Mouse (Mus musculus): ENCODE results near the gene Kcnk3.

The Kcnk3 gene

DNA sequence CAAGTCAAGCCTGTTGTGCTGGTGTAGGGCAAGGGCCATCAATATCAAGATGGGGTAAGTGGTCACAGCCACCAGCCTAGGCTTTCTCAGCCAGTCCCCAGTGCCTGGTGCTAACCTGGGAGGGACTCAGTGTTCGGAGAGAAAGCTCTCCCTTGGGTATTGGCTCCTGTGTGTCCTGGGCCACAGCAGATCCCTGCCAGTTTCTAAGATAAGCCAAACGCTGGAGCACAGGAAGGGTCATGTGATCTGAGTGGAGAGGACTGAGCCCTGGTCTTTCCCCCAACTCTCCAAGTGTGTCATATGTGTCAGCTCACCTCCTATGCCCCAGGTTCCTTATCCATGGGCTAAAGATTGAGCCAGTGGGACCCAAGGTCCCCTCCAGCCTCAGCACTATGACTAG, 869 bp upstream of the Kcnk3 start:
- in situ Hi-C loops (cut with MboI; ENCODE audit: unreplicated experiment in 2 of 2): no loop called here

DNA sequence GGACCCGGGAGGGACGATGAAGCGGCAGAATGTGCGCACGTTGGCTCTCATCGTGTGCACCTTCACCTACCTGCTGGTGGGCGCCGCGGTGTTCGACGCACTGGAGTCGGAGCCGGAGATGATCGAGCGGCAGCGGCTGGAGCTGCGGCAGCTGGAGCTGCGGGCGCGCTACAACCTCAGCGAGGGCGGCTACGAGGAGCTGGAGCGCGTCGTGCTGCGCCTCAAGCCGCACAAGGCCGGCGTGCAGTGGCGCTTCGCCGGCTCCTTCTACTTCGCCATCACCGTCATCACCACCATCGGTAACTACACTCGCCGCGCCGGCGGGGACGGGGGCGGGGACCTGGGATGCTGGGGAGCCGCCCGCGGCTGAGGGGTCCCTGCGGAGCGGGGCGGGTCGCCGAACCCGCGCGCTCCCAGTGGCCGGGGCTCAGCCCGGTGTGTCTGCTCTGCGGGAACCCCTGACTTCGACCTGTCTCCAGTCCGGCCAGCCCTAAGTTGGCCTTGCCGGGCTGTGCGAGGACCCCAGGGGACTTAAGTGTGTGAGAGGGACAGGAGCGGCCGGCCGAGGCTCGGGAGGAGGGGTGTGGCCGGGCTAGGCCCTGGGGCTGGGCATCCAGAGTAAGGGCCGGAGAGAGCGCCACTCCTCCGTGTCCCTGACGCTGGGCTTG, 465 bp downstream of the Kcnk3 start:
- in situ Hi-C loops (cut with MboI; ENCODE audit: unreplicated experiment in 2 of 2): no loop called here

DNA sequence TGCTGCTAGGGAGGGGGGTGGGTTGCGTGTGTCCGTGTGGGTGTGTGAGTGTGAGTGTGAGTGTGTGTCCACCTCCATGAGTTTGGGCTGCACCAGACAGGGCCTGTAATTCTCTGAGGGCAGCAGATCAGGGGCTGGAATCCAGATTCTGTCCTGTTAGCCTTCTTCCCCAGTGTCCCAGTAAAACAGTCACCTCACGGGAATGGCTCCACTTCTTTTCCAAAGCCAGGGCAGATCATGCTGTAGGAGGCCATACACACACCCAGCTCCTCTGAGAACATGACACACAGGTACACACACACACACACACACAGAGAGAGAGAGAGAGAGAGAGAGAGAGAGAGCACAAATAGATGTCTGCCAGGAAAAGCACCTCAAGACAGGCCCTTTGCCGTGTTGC, 1.1 kb downstream of the Kcnk3 start:
- in situ Hi-C loops (cut with MboI; ENCODE audit: unreplicated experiment in 2 of 2): no loop called here

DNA sequence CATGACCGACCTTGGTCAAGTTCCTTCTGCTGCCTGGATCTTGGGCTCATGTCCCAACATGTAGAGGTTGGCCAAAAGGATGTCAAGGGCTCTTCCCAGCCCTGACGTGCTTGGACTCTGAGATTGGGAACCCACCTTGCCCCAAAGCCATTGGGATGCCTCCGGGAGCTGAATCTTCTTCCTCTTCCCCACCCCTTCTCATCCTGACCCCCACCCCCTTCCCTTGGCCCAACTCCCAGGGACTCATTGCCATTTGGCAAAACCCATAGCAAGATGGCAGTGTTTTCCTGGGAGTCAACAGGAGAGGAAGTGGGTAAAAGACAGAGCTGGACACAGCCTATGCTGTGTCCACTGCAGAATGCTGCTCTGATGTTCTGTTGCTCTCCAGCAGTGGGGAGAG, 1.6 kb downstream of the Kcnk3 start:
- in situ Hi-C loops (cut with MboI; ENCODE audit: unreplicated experiment in 2 of 2): no loop called here

DNA sequence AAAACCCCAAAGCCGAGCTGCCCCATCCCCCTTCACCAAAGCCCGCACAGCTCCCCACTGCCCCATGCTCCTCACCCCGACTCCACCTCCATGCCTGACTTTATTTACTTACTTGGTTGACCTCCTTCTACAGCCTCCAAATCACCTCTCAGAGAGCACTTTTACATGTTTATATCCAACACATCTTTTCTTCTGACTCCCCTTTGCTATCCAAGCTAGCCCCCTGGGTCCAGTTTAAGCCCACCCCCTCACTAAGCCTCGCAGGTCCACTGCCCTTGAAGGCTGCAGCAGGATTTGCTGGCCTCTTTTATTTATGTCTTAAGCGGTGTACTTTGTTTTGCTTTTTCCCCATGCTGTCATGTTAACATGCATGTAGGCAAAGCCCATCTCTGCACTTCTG, 2.3 kb downstream of the Kcnk3 start:
- in situ Hi-C loops (cut with MboI; ENCODE audit: unreplicated experiment in 2 of 2): loop anchor here in 1 of 2 experiments (10.0 kb wide), 1 partner anchor 75 kb away; no protein-coding TSS in a partner anchor

DNA sequence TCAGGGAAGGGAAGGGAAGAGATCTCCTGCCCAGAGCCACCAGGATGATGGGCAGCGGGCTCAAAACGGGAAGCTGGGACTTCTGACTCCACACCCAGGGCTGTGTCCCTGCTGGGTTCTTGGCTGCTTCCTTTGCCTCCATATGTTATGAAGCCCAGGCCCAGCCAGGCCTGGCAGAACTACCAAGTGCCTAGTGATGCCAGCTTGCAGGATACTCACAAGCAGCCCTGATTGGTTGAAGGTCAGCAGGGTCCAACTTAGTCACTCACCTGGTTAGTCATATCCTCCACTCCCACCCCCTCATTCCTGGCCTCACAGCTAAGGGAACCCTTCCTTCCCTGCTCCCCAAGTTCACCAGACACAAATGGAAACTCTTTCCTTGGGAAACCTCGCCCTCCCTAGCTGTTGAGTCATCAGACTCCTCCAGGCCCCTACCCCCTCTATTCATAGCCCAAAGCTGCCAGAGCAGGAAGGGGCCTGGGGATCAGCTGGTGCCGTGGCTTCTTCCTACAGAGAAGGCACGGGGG, 3.3 kb downstream of the Kcnk3 start:
- in situ Hi-C loops (cut with MboI; ENCODE audit: unreplicated experiment in 2 of 2): loop anchor here in 1 of 2 experiments (10.0 kb wide), 1 partner anchor 76 kb away; no protein-coding TSS in a partner anchor

DNA sequence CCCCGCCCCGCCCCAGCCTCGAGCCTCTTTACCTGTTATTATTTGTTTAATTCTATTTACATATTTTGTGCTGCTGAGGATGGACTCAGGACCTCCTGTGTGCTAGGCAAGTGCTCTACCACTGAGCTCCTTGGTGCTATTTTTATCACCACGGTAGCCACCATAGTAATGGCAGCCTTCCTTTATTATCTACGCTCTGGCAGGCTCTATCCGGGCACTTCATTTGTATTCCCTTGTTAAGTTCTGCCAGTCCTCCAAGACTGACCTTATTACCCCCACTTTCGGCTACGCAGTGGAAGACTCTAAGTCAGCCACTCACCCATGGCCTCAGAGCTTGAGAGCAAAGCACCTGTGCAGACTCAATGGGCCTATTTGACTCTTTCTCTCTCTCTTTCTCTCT, 3.8 kb downstream of the Kcnk3 start:
- in situ Hi-C loops (cut with MboI; ENCODE audit: unreplicated experiment in 2 of 2): loop anchor here in 1 of 2 experiments (10.0 kb wide), 1 partner anchor 77 kb away; no protein-coding TSS in a partner anchor

DNA sequence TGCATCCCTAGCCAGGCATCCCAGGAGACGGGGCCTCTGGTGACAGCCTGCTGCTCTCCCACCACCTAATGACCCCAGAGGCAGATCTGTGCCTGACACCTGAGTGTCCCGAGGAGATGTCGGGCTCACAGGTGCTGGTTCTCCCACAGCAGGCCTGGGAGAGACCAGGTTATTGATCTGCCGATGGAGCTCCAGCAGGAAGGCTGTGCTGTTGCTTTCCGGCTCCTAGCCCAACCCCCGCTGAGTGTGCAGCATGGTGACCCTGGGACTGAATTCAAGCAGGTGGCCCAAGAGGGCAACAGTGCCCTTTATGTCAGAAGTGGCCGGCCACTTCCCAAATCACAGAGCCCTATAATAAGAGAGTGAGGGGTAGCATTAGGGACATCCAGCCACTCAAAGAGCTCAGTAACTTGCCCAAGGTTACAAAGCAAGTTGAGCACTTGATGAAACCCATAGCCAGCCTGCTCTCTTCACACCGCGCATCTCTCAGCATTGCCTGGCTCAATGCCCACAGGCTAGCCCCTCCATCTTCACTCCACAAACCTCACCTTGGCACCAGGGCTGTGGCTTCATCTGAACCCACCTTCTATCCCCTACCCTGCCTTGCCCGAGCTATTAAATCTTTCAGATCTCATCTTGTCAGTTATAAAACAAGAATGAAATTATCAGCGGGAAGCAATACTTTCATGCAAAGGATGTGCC, 4.5 kb downstream of the Kcnk3 start:
- in situ Hi-C loops (cut with MboI; ENCODE audit: unreplicated experiment in 2 of 2): loop anchor here in 1 of 2 experiments (10.0 kb wide), 1 partner anchor 78 kb away; no protein-coding TSS in a partner anchor

DNA sequence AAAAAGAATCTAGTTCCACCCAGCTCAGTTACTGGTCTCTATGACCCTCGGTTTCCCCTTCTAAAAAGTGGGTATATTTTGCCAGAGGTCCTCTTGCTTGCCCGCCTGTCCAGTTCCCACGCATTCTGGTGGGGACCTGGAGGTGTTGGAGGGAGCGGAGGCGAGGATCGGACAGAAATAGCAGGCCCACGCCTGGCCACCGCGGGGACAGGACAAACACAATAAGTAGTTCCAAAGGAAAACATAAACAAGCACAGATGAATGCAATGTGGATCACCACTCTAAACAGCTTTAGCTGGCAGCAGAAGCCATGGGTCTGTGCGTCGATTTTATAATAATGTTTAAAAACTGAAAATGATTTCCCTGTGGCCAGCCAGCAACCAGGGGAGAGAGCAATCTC, 5.4 kb downstream of the Kcnk3 start:
- in situ Hi-C loops (cut with MboI; ENCODE audit: unreplicated experiment in 2 of 2): loop anchor here in 1 of 2 experiments (10.0 kb wide), 1 partner anchor 79 kb away; no protein-coding TSS in a partner anchor

DNA sequence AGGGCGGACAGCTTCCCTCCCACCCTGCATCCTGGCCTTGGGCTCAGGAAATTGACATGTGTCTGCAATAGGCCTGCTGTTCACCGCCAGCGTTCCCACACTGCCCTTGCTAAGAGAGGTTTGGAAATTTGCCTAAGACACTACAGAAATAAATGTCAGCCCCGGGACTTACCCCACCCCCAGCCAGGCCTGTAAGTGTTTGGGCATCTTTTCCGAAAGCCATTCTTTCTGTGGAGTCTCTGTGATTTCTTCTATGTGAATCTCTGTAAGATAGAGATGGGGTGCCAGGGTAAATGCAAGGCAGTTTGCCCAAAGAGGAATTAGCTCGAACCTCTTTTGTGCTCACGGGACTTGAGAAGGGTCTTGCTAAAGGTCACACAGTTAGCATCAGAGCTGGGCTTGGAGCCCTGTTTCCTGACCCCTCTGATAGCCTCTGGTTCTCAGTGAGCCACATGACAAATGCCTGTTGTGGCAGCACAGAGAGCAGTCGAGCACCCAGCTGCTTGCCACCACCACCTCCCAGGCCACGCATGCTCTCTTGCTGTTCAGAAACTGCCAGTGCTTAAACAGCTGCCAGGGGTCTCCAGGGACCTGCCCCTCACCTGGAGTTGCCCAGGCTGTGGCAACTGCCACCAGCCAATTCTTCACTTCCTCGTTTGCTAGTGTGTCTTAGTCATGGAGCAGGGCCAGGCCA, 6.0 kb downstream of the Kcnk3 start:
- in situ Hi-C loops (cut with MboI; ENCODE audit: unreplicated experiment in 2 of 2): loop anchor here in 1 of 2 experiments (10.0 kb wide), 1 partner anchor 79 kb away; no protein-coding TSS in a partner anchor

DNA sequence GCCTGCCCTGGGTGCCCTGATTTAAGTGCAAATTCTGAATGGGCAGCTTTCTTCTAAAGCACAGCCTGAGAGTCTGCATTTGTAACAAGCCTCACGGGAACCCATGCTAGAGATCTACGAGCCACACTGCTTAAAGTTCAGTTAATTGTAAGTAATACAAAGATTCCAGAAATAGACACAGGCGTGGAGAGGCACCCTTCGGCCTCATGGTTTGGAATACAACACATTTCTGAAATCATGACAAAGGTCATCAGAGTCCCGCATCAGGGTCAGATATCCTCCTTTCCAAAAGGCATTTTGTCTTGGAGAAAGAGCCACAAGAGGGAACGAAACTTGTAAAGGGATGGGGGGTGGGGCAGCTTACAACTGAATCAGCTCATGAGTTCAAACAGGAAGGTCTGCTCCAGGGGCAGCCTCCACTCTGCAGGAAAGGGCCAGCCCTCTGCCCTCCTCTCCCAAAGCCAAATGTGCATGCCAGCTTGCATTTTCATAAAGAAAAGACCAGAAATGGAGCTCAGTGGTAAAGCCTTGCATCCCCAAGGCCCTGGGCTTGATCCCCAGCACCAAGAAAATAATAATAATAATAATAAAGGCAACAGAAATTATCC, 7.1 kb downstream of the Kcnk3 start:
- in situ Hi-C loops (cut with MboI; ENCODE audit: unreplicated experiment in 2 of 2): loop anchor here in 1 of 2 experiments (10.0 kb wide), 1 partner anchor 80 kb away; no protein-coding TSS in a partner anchor

DNA sequence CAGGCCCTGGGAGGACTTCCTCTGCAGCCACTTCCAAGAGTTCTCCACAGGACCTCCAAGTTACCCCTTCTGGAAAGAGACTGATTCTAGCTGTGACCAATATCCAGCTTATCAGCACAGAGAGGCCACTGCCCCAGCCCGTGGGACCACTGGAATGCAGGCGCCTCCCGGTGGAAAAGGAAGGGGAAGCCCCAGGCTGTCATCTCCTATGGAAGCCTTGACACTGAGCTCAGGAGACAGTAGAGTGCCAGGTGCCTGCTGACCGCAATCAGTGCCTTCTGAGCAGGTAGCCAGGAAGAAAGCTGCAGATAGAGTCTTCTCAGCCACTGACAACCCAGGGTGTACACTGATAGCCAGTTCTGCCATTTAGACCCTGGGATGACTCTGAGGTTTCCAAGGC, 13.4 kb downstream of the Kcnk3 start:
- in situ Hi-C loops (cut with MboI; ENCODE audit: unreplicated experiment in 2 of 2): no loop called here

DNA sequence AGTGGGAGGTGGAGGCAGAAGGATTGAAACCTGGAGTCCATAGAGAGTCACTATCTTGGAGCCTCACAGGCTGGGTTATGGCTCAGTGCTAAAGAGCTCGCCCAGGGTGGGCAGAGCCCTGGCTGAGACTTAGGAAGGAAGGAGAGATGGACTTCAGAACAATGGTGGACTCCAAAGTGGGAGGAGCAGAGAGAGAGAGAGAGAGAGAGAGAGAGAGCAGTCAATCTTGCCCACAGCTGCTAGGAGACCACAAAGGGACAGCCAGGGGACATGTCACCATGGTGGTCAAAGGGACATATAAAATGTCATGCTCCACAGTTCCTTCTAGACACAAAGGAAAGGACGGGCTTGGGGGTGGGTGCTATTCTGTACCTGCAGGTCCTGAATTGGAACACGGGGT, 15.3 kb downstream of the Kcnk3 start:
- in situ Hi-C loops (cut with MboI; ENCODE audit: unreplicated experiment in 2 of 2): no loop called here

DNA sequence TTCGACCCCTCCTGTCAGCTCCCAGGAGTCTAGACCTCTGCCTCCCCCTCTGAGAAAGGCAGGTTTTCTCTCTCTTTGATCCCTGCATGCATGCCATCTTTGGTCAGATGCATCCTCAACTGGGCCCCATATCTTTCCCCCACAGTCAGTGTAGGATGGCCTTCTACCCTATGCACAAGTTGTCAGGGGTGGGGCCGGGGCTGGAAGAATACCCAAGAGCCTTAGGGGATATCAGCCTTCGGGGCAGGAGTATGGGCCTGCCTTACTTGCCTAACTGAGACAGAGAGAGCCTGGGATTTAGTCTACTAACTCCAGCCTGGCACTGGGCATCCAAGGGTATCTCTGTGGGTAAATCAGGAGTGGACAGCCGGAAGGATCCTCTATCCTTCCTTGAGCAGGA, 16.0 kb downstream of the Kcnk3 start:
- in situ Hi-C loops (cut with MboI; ENCODE audit: unreplicated experiment in 2 of 2): no loop called here

DNA sequence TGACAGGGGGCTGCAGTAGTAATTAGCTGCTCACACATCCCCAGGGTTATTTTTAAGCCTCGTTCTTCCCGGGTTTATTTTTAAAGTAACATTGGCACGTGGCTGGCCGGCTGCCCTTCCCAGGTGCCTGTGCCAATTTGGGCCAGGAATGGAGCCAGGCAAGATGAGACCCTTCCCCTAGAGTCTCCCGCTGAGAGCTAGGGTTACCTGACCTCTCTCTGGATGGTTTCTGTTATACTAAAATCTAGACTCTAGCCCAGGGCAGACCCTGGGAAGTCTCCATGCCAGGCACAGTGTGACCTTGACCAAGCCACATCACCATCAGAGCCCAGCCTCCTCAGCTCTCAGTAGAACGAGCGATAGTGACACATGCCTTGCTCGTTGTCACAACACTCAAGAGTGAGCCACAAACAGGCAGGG, 16.8 kb downstream of the Kcnk3 start:
- in situ Hi-C loops (cut with MboI; ENCODE audit: unreplicated experiment in 2 of 2): no loop called here

DNA sequence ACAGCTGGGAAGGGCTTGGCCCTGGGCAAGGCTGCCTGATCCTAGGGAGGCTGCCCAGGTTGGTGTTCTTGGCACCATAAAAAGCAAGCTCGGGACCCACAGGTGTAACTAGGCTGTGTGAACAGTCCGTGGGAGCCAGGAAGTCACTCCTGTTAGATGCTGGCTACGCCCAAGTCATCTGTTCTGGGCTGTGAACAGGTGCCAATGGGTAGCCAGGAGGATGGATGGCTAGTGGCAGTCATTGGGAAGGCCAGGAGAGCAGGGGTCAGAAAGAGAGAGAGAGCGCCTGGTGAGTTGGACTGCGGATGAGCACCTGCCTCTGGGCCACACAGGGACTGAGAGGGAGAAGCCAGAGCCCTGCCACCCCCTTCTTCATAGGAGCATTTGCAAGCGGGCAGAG, 17.7 kb downstream of the Kcnk3 start:
- in situ Hi-C loops (cut with MboI; ENCODE audit: unreplicated experiment in 2 of 2): no loop called here

DNA sequence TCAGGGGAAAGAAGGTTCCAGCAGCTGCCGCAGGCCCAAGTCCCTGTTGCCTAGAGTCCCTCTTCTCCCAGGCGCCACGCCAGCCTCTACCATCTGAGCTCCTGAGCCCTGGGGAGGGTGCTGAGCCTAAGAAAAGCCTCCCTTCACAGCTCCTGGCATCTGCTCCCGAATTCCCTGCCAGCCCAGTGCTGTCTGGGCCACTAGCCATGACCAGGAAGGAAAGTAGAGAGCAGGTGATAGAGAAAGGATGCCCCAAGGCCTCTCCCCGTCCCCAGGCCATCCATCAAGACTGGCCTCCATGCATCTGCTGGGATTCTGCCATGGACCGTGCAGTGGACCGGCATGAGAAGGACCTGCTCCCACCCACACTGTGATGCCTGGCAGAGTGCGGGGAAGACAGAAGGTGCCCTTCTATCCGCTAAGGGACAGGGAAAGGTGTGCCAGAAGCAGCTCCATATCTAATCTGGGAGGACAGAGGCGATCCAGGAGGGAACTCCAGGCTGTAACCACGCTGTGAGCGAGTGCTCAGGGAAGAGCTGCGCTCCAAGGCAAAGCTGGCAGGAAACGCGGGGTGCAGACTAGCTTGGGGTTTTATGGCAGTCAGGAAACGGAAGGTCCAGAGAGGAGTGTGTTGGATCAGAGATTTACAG, 18.6 kb downstream of the Kcnk3 start:
- in situ Hi-C loops (cut with MboI; ENCODE audit: unreplicated experiment in 2 of 2): no loop called here

DNA sequence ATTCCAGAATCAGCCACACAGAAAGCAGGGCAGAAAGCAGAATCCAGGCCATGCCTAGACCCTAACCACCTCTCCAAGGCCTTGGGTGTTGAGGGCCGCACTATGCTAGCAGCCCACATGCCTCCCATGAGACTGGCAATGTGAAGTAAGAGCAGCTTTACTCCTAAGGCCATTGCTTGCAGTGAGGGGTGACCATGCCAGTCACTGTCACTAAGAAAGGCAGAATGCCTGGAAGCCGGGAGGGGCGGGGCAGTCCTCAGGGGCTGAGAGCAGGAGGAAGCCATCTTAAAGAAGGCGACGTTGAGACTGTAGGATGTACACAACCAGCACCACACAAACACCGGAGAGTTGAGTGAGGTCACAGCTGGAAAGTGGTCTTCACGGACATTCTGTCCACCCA, 21.1 kb downstream of the Kcnk3 start:
- in situ Hi-C loops (cut with MboI; ENCODE audit: unreplicated experiment in 2 of 2): no loop called here

DNA sequence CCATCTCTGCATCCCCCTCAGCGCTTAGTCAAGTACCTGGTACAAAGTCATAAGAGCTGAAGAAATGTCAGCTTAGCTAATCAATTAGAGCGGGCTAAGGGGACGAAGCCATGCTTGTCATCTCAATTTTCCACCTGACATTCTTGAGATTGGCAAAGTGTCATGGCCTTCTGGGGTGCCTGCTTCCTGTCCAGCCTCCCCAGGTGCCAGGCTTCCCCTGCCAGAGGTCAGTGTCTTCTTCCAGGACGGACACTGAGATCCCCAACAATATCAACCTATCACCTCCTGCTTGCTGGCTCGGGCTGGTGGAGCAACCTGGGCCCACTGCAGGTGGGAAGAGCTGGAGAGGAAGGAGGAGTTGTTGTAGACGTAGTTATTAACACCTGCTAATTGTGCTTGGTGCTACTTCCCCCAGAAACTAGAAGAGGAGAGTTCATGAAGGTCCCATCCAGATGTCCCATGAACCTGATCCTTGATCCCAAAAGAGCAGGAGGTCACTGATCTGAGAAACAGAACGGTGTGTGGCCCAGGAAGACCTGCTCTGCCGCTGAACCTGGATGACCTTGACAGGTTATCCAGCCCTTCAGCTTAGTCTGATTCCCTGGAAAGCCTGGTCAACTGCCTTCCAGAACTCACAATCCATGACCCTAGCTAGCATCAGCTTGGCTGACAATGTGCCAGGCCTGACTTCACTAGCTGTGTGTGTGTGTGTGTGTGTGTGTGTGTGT, 22.1 kb downstream of the Kcnk3 start:
- in situ Hi-C loops (cut with MboI; ENCODE audit: unreplicated experiment in 2 of 2): no loop called here

All from v-Abl transformed pro-B cells (cell line).